Mouse (Mus musculus): ENCODE measurements at regions not wholly inside any gene's neighbourhood (a gene's known extent, or its start where the extent isn't known, plus 50 kb on each side); places are given as distances from the start of the nearest gene placed in this dataset.

- TF ChIP-seq CTCF (IDR thresholded peaks at IDR 0.05; ENCODE audit: extremely low read depth, insufficient read depth, insufficient read length, insufficient replicate concordance) (no peak), POLR2A (IDR thresholded peaks at IDR 0.05; ENCODE audit: low read depth, low read length) (no peak)
These were observed 436.7 kb upstream of the Zdhhc25 start for GRCm38 (mm10) chr15:88163438-88163837.

Measured in spleen, adult 2 months (tissue).